Mouse (Mus musculus) mature B cell (primary cell): ENCODE measurements around the gene Prrg3.
"Not testable (repeated sequence)": the region's sequence is repeated elsewhere in the genome, so short reads cannot be mapped to it uniquely, and the experiment has no call there.

Experiments
- in situ Hi-C: fragments of 300-500 bp; cut with MboI; formaldehyde crosslinking; loops from 2 replicates; pipeline ENCODE4 v1.14.3; 2019

Gene Prrg3

GRCm38 (mm10) chrX:71962073-71963051, at the start of gene Prrg3:
TSS of gene Prrg3 (plus strand) at chrX:71962624.
- in situ Hi-C loops, result no loop called here

- in situ Hi-C loops, result no loop called here
Measured at GRCm38 (mm10) chrX:71946631-71947030, 15.8 kb upstream of the Prrg3 start.

- in situ Hi-C loops, result no loop called here
Measured at GRCm38 (mm10) chrX:71958366-71958765, 4.1 kb upstream of the Prrg3 start.

- in situ Hi-C loops, result no loop called here
Measured at GRCm38 (mm10) chrX:71963275-71963912, 970 bp downstream of the Prrg3 start.

- in situ Hi-C loops, result no loop called here
Measured at GRCm38 (mm10) chrX:71968216-71968615, 5.8 kb downstream of the Prrg3 start.

GRCm38 (mm10) chrX:71968816-71969215, 6.4 kb downstream of the Prrg3 start:
- in situ Hi-C loops, result no loop called here

- in situ Hi-C loops, result no loop called here
Measured at GRCm38 (mm10) chrX:71971325-71971724, 8.9 kb downstream of the Prrg3 start.

- in situ Hi-C loops, result no loop called here
Measured at GRCm38 (mm10) chrX:71972686-71973085, 10.3 kb downstream of the Prrg3 start, which contains the start of gene Fate1. TSS of gene Fate1 (plus strand) at chrX:71972986.

- in situ Hi-C loops, result not testable (repeated sequence)
Measured at GRCm38 (mm10) chrX:71977681-71978080, 15.3 kb downstream of the Prrg3 start.

- in situ Hi-C loops, result no loop called here
Measured at GRCm38 (mm10) chrX:71980443-71980842, 18.0 kb downstream of the Prrg3 start.

GRCm38 (mm10) chrX:71981322-71981721, 18.9 kb downstream of the Prrg3 start:
- in situ Hi-C loops, result no loop called here

- in situ Hi-C loops, result no loop called here
Measured at GRCm38 (mm10) chrX:71983205-71983604, 20.8 kb downstream of the Prrg3 start.

- in situ Hi-C loops, result no loop called here
Measured at GRCm38 (mm10) chrX:71983775-71984174, 21.4 kb downstream of the Prrg3 start.

GRCm38 (mm10) chrX:71991549-71991948, 29.1 kb downstream of the Prrg3 start, which contains the start of gene Cnga2:
TSS of gene Cnga2 (plus strand) at chrX:71991849.
- in situ Hi-C loops, result no loop called here

GRCm38 (mm10) chrX:71995972-71996371, 33.5 kb downstream of the Prrg3 start:
- in situ Hi-C loops, result no loop called here

- in situ Hi-C loops, result no loop called here
Measured at GRCm38 (mm10) chrX:72009930-72010329, 47.5 kb downstream of the Prrg3 start.

GRCm38 (mm10) chrX:72012236-72012635, 49.8 kb downstream of the Prrg3 start:
- in situ Hi-C loops, result no loop called here

- in situ Hi-C loops, result no loop called here
Measured at GRCm38 (mm10) chrX:72012804-72013203, 50.4 kb downstream of the Prrg3 start.

- in situ Hi-C loops, result no loop called here
Measured at GRCm38 (mm10) chrX:72022241-72022640, 59.8 kb downstream of the Prrg3 start.
